Mouse (Mus musculus) ES-E14 (cell line): ENCODE results near the gene Dync1i2. TPM values are rescaled to one million over a fixed set of nuclear protein-coding genes. Genes with fewer than 3 reads are reported as not detected.

ENCODE experiments used
- DNase-seq: peaks from one replicate; pipeline ENCODE4 v3.0.0-alpha.2; 2013; ENCODE audit warnings: low read depth, low spot score
- H3K27ac ChIP-seq: 2 replicates; pipeline ENCODE4 v1.5.1; 2012; ENCODE audit warnings: low read depth, mild to moderate bottlenecking, low read length, moderate library complexity, mixed read lengths; ENCODE audit not compliant: poor library complexity, insufficient read depth, severe bottlenecking
- H3K36me3 ChIP-seq: 2 replicates; pipeline ENCODE4 v1.6.1; 2012; ENCODE audit warnings: mild to moderate bottlenecking, low read length, moderate library complexity, mixed read lengths; ENCODE audit not compliant: control insufficient read depth, poor library complexity, insufficient read depth, severe bottlenecking
- H3K4me1 ChIP-seq, 2 experiments: fragments of 150-350 bp in 1 of 2; sonication (generic) in 1 of 2; 2 replicates each; pipeline ENCODE4 v1.6.1; 2012; ENCODE audit warnings: low read length in 2 of 2, mild to moderate bottlenecking in 1 of 2, mixed read lengths in 1 of 2; ENCODE audit not compliant: control insufficient read depth in 2 of 2, insufficient read depth in 2 of 2, poor library complexity in 1 of 2
- H3K4me3 ChIP-seq, 2 experiments: fragments of 150-350 bp in 1 of 2; sonication (generic) in 1 of 2; 2 replicates each; pipeline ENCODE4 v1.5.1; 2012; ENCODE audit warnings: low read length in 2 of 2, low read depth in 1 of 2, mild to moderate bottlenecking in 1 of 2, mixed read lengths in 1 of 2; ENCODE audit not compliant: insufficient read depth in 1 of 2, poor library complexity in 1 of 2, severe bottlenecking in 1 of 2
- H3K9ac ChIP-seq: 2 replicates; pipeline ENCODE4 v1.6.1; 2012; ENCODE audit warnings: low read depth, mild to moderate bottlenecking, low read length, mixed read lengths; ENCODE audit not compliant: poor library complexity, insufficient read depth, severe bottlenecking
- H3K9me3 ChIP-seq: fragments of 150-350 bp; sonication (generic); 2 replicates; pipeline ENCODE4 v1.6.1; 2012; ENCODE audit warnings: low read depth, mild to moderate bottlenecking, low read length; ENCODE audit not compliant: control insufficient read depth, insufficient read depth
- CHD2 ChIP-seq: IDR thresholded peaks from 2 replicates; pipeline ENCODE4 v1.6.1; 2014; ENCODE audit warnings: mild to moderate bottlenecking, low read depth, low read length, inconsistent platforms
- HCFC1 ChIP-seq: IDR thresholded peaks from 2 replicates; pipeline ENCODE4 v1.6.1; 2012; ENCODE audit warnings: low read length, inconsistent platforms, borderline replicate concordance; ENCODE audit not compliant: insufficient read depth
- MAFK ChIP-seq: IDR thresholded peaks from 2 replicates; pipeline ENCODE4 v1.6.1; 2014; ENCODE audit warnings: mild to moderate bottlenecking, low read depth, low read length, inconsistent platforms; ENCODE audit not compliant: insufficient read depth
- ZC3H11A ChIP-seq: IDR thresholded peaks from 2 replicates; pipeline ENCODE4 v1.6.1; 2012; ENCODE audit warnings: low read depth, mild to moderate bottlenecking, inconsistent platforms, low read length, borderline replicate concordance
- ZNF384 ChIP-seq: IDR thresholded peaks from 2 replicates; pipeline ENCODE4 v1.6.1; 2012; ENCODE audit warnings: low read depth, low read length, inconsistent platforms
- in situ Hi-C, 2 experiments: fragments of 600-800 bp; cut with MboI; formaldehyde crosslinking; loops; one replicate each; pipeline ENCODE4 v1.15.1; 2025; ENCODE audit warnings: low sequenced_read_pairs in 2 of 2, inconsistent platforms in 1 of 2; ENCODE audit not compliant: unreplicated experiment in 2 of 2
- total RNA-seq: library from RNA; depleted of rRNA; stranded (reverse); fragments of 300-350 nt; gene quantifications from 2 replicates; pipeline ENCODE4 v1.2.3, GENCODE M21; 2012

Gene Dync1i2
- total RNA-seq, 1 experiment: 38.6 TPM

- H3K36me3 ChIP-seq: peaks cover 6% of the 10 kb centered on the region; the same call in 1 of the 2 replicates
- no peak overlapping the region for H3K9ac ChIP-seq
- no peak for TF ChIP-seq CHD2
- TF ChIP-seq MAFK: no peak
- TF ChIP-seq HCFC1: no peak
- no peak for TF ChIP-seq ZNF384
- no peak for TF ChIP-seq ZC3H11A
- in situ Hi-C loops: no loop called here
- no peak for DNase-seq
- no peak overlapping the region for H3K27ac ChIP-seq
- no peaks in the 10 kb centered on the region for H3K4me1 ChIP-seq
- no peak overlapping the region for H3K4me3 ChIP-seq
- no peaks in the 10 kb centered on the region for H3K9me3 ChIP-seq
Measured at GRCm38 (mm10) chr2:71248071-71248470, 36.6 kb downstream of the Dync1i2 start.

- TF ChIP-seq HCFC1 (no peak), ZNF384 (no peak), MAFK (no peak), CHD2 (no peak), ZC3H11A (no peak)
- no peaks in the 10 kb centered on the region for H3K4me1 ChIP-seq
- DNase-seq: no peak
- peaks cover 6% of the 10 kb centered on the region; the same call in 1 of the 2 replicates for H3K36me3 ChIP-seq
- no peaks in the 10 kb centered on the region for H3K9me3 ChIP-seq
- H3K4me3 ChIP-seq: no peak overlapping the region
- H3K9ac ChIP-seq: no peak overlapping the region
- H3K27ac ChIP-seq: no peak overlapping the region
- in situ Hi-C loops: no loop called here
Measured at GRCm38 (mm10) chr2:71250841-71251240, 39.3 kb downstream of the Dync1i2 start.

- H3K4me3 ChIP-seq: no peak overlapping the region
- no peaks in the 10 kb centered on the region for H3K9me3 ChIP-seq
- H3K4me1 ChIP-seq: no peaks in the 10 kb centered on the region
- no peak overlapping the region for H3K27ac ChIP-seq
- in situ Hi-C loops: no loop called here
- no peak overlapping the region for H3K9ac ChIP-seq
- DNase-seq: no peak
- TF ChIP-seq ZC3H11A (no peak), CHD2 (no peak), MAFK (no peak), HCFC1 (no peak), ZNF384 (no peak)
- H3K36me3 ChIP-seq: peaks cover 9% of the 10 kb centered on the region
Measured at GRCm38 (mm10) chr2:71254836-71255235, 43.3 kb downstream of the Dync1i2 start.

GRCm38 (mm10) chr2:71256581-71256980 lies 45.1 kb downstream of the Dync1i2 start:
- no peak for DNase-seq
- in situ Hi-C loops: no loop called here
- H3K36me3 ChIP-seq: peaks cover 10% of the 10 kb centered on the region
- no peaks in the 10 kb centered on the region for H3K9me3 ChIP-seq
- no peaks in the 10 kb centered on the region for H3K4me1 ChIP-seq
- no peak overlapping the region for H3K4me3 ChIP-seq
- no peak overlapping the region for H3K27ac ChIP-seq
- no peak overlapping the region for H3K9ac ChIP-seq
- TF ChIP-seq ZC3H11A: no peak

- no peak for TF ChIP-seq ZC3H11A
- no peak for TF ChIP-seq MAFK
- no peak for TF ChIP-seq CHD2
- TF ChIP-seq HCFC1: no peak
- no peak for TF ChIP-seq ZNF384
- peaks cover 3% of the 10 kb centered on the region; the same call in 1 of the 2 replicates for H3K36me3 ChIP-seq
- in situ Hi-C loops: no loop called here
Measured at GRCm38 (mm10) chr2:71264585-71264984, 53.1 kb downstream of the Dync1i2 start.

More at GRCm38 (mm10) chr2:71264585-71264984, 53.1 kb downstream of the Dync1i2 start:
- Histone ChIP-seq H3K9me3 (no peaks in the 10 kb centered on the region), H3K4me3 (no peak overlapping the region), H3K9ac (no peak overlapping the region), H3K4me1 (no peaks in the 10 kb centered on the region), H3K27ac (no peak overlapping the region)
- no peak for DNase-seq
